Mouse (Mus musculus): ENCODE data around the gene Apbb2.
A peak's percentile ranks its signal among the peaks of the same experiment; 100 is the strongest.

The Apbb2 gene

GRCm38 (mm10) chr5:66602287-66602820 lies 16.2 kb downstream of the Apbb2 start:
- DNase-seq (ENCODE audit: low spot score in 2 of 2) = peak in 1 of 2 experiments; percentile 12

- DNase-seq (ENCODE audit: low spot score in 2 of 2) = no peak
These were observed 18.2 kb downstream of the Apbb2 start for GRCm38 (mm10) chr5:66600415-66600814.

DNA sequence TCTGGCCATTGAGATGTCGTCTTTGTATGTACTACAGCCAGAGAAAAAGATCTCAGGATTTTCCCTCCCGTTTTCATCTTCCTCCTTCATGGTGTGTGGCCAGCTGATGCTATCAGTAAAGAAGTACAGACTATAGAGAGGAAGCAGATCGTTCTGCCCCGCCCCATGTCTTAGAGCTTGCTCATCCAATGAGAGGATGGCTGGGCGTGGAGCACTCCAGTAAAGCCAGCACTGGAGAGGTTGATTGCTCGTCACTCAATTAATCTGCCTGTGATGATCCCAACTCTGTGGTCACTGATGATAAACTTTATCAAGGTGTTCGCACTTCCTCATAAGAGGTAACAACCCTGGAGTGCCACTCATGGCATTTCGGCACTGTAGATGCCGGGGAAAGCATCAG lies 18.7 kb downstream of the Apbb2 start:
- DNase-seq (ENCODE audit: low spot score in 2 of 2) = no peak

GRCm38 (mm10) chr5:66596296-66596695 lies 22.3 kb downstream of the Apbb2 start:
- no peak for DNase-seq (ENCODE audit: low spot score in 2 of 2)

DNA sequence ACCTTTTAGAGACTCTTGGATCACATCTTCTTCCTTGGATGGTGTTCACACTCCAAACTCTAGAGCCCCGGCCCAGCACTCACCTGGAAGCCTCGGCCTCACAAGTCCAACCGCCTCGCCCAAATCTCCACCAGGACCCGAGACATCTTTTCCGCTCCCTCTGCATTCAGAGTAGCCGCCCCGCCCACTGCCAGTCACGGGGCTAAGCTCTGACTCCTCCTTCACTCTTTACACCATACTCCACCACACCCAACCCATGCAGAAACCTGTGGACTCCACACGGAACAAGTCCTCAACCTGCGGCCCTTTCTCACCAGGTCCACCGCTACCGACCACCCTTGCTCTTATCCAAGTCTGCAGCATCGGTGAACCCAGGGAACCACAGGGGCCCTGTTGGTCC lies 23.7 kb downstream of the Apbb2 start:
- no peak for DNase-seq (ENCODE audit: low spot score in 2 of 2)

GRCm38 (mm10) chr5:66586236-66586745 lies 32.3 kb downstream of the Apbb2 start:
- no peak for DNase-seq (ENCODE audit: low spot score in 2 of 2)

DNA sequence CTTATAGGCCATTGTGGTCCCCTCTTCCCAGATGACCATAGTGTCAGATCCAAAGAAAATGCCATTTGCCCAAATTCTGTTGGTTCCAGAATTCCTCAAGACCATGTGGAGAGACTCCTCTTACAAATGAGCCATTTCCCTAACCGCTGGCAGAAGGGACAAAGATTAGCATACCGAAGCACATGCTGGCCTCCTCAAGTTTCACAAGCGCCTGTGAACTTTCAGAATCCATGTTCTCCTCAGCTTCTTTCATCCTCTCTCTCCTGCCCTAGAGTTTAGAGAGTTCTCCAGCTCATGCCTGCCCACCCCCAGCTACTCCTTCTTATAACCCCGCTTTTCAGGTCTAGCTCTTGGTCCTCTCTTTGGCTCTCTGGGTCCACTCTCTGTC lies 35.6 kb downstream of the Apbb2 start:
- no peak for DNase-seq (ENCODE audit: low spot score in 2 of 2)

GRCm38 (mm10) chr5:66582281-66583018 lies 36.1 kb downstream of the Apbb2 start:
- no peak for DNase-seq (ENCODE audit: low spot score in 2 of 2)

GRCm38 (mm10) chr5:66579066-66579465 lies 39.5 kb downstream of the Apbb2 start:
- no peak for DNase-seq (ENCODE audit: low spot score in 2 of 2)

- no peak for DNase-seq (ENCODE audit: low spot score in 2 of 2)
These were observed 42.3 kb downstream of the Apbb2 start for GRCm38 (mm10) chr5:66576299-66576698.

GRCm38 (mm10) chr5:66575148-66575547 lies 43.4 kb downstream of the Apbb2 start:
- no peak for DNase-seq (ENCODE audit: low spot score in 2 of 2)

- no peak for DNase-seq (ENCODE audit: low spot score in 2 of 2)
These were observed 45.3 kb downstream of the Apbb2 start for GRCm38 (mm10) chr5:66573266-66573665.

- DNase-seq (ENCODE audit: low spot score in 2 of 2) = no peak
These were observed 46.3 kb downstream of the Apbb2 start for GRCm38 (mm10) chr5:66572086-66572855.

- no peak for DNase-seq (ENCODE audit: low spot score in 2 of 2)
These were observed 47.9 kb downstream of the Apbb2 start for GRCm38 (mm10) chr5:66570709-66571108.

DNA sequence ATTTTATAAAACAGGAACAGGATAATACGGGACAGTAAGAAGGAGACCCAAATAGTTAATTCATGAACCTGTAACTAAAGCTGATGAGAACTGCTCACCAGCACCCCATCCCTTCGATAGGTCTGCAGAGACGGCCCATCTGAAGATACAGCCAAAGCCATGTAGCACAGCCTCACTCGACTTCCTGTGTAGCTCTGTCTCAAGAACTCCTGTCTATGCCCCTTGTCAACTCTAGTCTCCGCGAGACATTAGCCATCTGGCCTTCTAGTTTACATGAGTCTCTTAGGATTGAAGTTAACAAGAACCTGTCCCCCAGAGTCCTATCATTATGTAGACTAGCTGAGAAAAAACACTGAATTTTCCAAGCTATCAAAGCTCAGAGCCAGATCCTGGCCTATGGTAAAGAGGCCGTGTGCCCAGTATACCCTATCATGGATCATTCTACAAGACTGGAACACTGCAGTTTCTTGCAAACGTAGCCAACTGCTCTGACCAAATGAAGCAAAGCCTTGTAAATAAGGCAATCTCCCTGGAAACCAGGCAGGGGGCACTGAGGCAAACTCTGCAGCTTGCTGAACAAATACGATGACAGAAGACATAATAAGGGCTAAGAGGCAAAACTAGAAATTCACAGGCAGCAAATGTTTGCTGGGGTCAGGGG lies 49.3 kb downstream of the Apbb2 start:
- DNase-seq (ENCODE audit: low spot score in 2 of 2) = no peak

- DNase-seq (ENCODE audit: low spot score in 2 of 2) = no peak
These were observed 50.6 kb downstream of the Apbb2 start for GRCm38 (mm10) chr5:66568002-66568401.

- no peak for DNase-seq (ENCODE audit: low spot score in 2 of 2)
These were observed 51.2 kb downstream of the Apbb2 start for GRCm38 (mm10) chr5:66567424-66567823.

DNA sequence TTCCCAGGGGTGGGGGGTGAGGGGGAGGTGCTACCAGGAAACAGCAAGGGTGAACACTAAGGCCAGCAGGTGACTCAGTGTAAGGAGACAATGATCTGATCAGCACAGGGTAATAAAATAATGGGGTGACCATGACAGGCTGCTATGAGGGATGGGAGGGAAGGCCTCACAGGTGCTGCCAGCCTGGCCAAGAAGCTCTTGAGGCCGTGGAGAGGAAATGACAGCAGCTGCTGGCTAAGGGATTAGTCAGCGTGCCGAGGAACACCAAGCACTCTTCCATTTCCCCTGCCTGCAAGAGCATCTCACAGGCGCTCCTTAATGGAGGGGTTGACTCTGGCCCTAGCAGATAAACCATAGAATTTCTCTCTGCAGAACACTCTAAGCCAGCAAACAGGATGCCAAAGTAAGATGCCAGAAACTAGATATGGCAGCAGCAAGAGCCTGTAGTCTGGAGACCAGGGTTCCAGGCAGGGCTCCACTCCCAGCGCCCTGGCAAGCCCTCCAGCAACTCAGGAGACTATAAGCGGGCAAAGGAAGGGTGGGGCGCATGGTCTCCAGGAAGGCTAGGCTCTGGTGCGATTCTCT lies 58.9 kb downstream of the Apbb2 start:
- no peak for DNase-seq (ENCODE audit: low spot score in 2 of 2)

DNA sequence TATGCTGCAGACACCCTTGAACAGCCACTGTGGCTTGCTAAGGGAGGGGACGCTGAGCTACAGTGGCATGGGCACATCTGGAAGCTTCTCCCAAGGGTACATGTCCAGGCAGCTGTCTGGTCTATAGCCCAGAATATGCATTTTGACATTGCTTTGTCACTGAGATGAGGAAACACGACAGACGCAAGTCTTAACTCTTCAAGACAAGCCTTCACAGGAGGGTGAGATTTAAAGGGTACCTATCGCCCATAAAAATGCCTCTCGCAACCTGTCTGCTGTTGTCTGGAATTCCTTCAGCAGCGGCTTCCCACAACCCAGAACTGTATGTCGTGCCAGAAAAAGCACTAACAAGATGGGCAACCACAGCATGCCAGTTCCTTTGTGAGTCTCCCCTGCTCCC lies 60.5 kb downstream of the Apbb2 start:
- DNase-seq (ENCODE audit: low spot score in 2 of 2) = no peak

GRCm38 (mm10) chr5:66553933-66554332 lies 64.7 kb downstream of the Apbb2 start:
- DNase-seq (ENCODE audit: low spot score in 2 of 2) = no peak

- DNase-seq (ENCODE audit: low spot score in 2 of 2) = no peak
These were observed 66.3 kb downstream of the Apbb2 start for GRCm38 (mm10) chr5:66552246-66552645.

DNA sequence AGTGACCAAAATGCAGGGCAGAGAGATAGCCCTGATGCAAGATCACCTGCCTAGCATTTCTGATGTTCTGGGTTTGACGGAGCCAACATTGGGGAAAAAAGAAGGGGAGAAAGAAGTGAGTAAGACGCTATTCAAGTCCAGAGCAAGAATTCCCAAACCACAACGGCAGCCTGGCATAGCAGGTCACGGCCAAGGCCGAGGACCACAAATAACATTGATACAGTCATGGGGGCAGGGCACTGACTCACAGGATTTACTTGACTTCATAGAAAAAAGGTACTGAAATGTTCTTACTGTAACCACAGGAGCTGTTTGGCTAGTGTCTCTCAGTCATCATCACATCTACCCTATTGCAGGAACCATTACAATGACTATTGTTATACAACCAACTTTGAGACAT lies 68.3 kb downstream of the Apbb2 start:
- no peak for DNase-seq (ENCODE audit: low spot score in 2 of 2)
